Mouse (Mus musculus) kidney, adult 2 months (tissue): ENCODE data around the gene Dnajc15. TPM values are rescaled to one million over a fixed set of nuclear protein-coding genes. Genes with fewer than 3 reads are reported as not detected.

Experiments used
- DNase-seq: peaks from one replicate; pipeline ENCODE4 v3.0.0; 2021
- H3K27ac ChIP-seq: fragments of 200-500 bp; 2 replicates; pipeline ENCODE4 v1.5.1; 2012; ENCODE audit warnings: low read depth, low read length, control low read depth, inconsistent platforms; ENCODE audit not compliant: insufficient read depth
- H3K27me3 ChIP-seq: fragments of 200-500 bp; replicated peaks from 2 replicates; pipeline ENCODE4 v1.6.1; 2012; ENCODE audit warnings: mild to moderate bottlenecking, moderate library complexity, low read length, inconsistent platforms; ENCODE audit not compliant: control insufficient read depth, insufficient read depth
- H3K36me3 ChIP-seq: fragments of 200-500 bp; 2 replicates; pipeline ENCODE4 v1.6.1; 2012; ENCODE audit warnings: mild to moderate bottlenecking, moderate library complexity, low read length, inconsistent platforms; ENCODE audit not compliant: control insufficient read depth, insufficient read depth
- H3K4me1 ChIP-seq: fragments of 200-500 bp; 2 replicates; pipeline ENCODE4 v1.6.1; 2011; ENCODE audit warnings: low read length; ENCODE audit not compliant: control insufficient read depth, insufficient read depth
- H3K4me3 ChIP-seq: fragments of 200-500 bp; 2 replicates; pipeline ENCODE4 v1.5.1; 2011; ENCODE audit warnings: mild to moderate bottlenecking, low read depth, low read length, control low read depth; ENCODE audit not compliant: insufficient read depth
- CTCF ChIP-seq: fragments of 200-500 bp; conservative IDR thresholded peaks from 2 replicates; pipeline ENCODE4 v1.5.1; 2011; ENCODE audit warnings: low read depth, mild to moderate bottlenecking, control low read depth, low read length, moderate library complexity, mixed read lengths; ENCODE audit not compliant: insufficient read depth, insufficient read length
- POLR2A ChIP-seq: fragments of 200-500 bp; IDR thresholded peaks from one replicate; pipeline ENCODE4 v1.6.1; 2011; ENCODE audit warnings: low read depth, low read length, control low read depth
- WGBS: fragments of 180-500 bp; shearing (Covaris S2); methylation state at CpG from one replicate; pipeline ENCODE4 v1.1.7; 2018; 5-methylcytosine and 5-hydroxymethylcytosine counted together
- polyA plus RNA-seq: library from polyadenylated mRNA; depleted of rRNA; stranded (reverse); fragments of >200 nt; gene quantifications from 2 replicates; pipeline ENCODE4 v1.2.3, GENCODE M21; 2012

The Dnajc15 gene
- polyA plus RNA-seq, 1 experiment = 20.5 TPM

DNA sequence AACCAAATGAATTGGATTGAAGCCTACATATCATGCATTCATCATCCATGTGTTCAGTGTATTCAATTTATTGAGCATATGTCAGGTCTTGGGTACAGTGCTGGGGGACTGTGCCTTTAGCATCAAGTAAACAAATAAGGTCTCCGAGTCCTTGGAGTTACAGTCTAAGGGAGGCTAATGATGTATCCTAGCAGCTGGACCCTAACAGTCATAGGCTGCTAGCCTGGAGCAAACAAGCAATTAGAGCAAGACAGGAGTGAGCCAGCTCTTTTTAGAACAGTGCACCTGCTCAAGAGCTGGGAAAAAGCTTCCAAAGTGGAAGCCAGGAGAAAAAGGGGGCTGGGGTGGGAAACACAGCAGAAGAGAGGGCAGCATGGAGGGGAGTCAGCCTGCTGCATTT, 1.3 kb upstream of the Dnajc15 start:
- no peak for DNase-seq
- Histone ChIP-seq H3K4me3 (no peak overlapping the region), H3K36me3 (no peaks in the 10 kb centered on the region), H3K27me3 (no peaks in the 10 kb centered on the region; the same call in 1 of the 2 replicates), H3K27ac (no peak overlapping the region), H3K4me1 (no peaks in the 10 kb centered on the region; the same call in 1 of the 2 replicates)
- 89% methylated on average over 1 of the region's 1 CpGs for WGBS
- TF ChIP-seq CTCF = no peak

DNA sequence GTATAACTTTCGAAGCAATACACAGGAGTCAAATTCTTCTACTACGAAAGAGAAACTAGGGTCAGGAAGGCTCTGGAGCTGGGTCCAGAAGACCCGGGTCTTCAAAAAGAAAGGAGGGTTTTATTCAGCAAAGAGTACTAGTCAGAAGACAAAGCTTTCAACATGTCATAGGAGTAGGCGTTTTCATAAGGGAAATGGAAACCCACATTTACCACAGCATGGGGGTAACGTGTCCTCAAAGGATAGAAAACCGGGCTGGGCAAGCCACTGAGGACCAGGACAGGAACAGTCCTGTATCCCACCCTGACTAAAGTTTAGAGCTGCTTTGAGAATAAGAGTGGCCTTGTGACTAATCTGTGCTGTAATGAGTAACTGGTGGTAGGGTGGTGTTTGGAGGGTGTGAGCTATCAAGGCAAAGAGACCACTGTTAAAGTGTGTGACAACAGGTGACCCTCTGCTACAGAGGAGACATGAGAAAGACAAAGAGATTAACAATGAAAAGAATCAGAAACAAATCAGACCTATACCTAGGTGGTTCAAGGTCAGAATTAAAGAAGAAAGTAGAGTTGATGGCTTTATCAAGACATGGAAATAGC, 3.4 kb downstream of the Dnajc15 start:
- H3K27ac ChIP-seq = no peak overlapping the region

DNA sequence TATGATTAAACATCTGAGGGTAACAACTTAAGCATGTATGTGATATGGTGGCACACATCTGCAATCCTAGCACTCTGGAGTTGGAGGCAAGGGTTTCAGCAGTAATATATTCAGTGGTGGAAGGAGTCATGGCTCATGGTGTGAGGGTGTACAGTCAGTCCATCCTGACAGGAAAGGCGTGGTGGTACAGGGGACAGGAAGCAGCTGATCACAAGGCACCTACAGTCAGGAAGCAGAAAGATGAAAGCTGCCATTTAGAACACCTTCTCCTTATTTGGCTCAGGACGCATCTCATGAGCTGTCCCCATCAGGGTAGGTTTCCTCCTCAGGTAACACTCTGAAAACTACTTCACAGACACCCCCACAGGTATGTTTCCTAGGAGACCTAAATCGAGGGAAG, 4.0 kb downstream of the Dnajc15 start:
- Histone ChIP-seq H3K27ac (no peak overlapping the region), H3K4me3 (no peak overlapping the region), H3K4me1 (no peaks in the 10 kb centered on the region; the same call in 1 of the 2 replicates), H3K36me3 (no peaks in the 10 kb centered on the region), H3K27me3 (no peaks in the 10 kb centered on the region)
- WGBS = 90% methylated on average over 3 of the region's 3 CpGs
- no peak for TF ChIP-seq POLR2A
- TF ChIP-seq CTCF = no peak
- no peak for DNase-seq

More for the DNA sequence above, 3.4 kb downstream of the Dnajc15 start:
- Histone ChIP-seq H3K4me1 (no peaks in the 10 kb centered on the region; the same call in 1 of the 2 replicates), H3K27me3 (no peaks in the 10 kb centered on the region), H3K4me3 (no peak overlapping the region), H3K36me3 (no peaks in the 10 kb centered on the region)
- DNase-seq = no peak
- 93% methylated on average over 6 of the region's 6 CpGs for WGBS
- no peak for TF ChIP-seq CTCF

DNA sequence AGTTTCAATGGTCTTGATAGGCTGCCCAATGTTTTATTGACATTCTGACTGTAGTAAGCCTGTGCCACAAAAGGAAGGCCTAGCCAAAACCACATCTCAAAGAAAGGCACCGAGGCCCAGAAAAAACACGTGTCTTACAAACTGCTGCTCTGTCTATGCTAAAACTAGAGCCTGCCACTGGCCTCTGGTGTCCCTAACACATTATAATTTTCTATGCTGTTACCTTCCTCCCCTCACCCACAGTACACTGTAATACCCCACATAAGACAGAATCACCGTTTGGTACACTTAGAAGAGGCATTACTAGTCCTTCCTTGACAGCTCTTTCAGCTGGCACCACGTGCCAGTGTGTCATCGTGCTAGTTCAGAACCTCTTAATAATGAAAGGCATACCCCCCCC, 7.3 kb downstream of the Dnajc15 start:
- no peaks in the 10 kb centered on the region for H3K27me3 ChIP-seq
- 93% methylated on average over 5 of the region's 5 CpGs for WGBS
- H3K27ac ChIP-seq = no peak overlapping the region
- no peak for DNase-seq
- no peaks in the 10 kb centered on the region for H3K36me3 ChIP-seq
- H3K4me1 ChIP-seq = no peaks in the 10 kb centered on the region
- no peak for TF ChIP-seq CTCF
- no peak overlapping the region for H3K4me3 ChIP-seq

DNA sequence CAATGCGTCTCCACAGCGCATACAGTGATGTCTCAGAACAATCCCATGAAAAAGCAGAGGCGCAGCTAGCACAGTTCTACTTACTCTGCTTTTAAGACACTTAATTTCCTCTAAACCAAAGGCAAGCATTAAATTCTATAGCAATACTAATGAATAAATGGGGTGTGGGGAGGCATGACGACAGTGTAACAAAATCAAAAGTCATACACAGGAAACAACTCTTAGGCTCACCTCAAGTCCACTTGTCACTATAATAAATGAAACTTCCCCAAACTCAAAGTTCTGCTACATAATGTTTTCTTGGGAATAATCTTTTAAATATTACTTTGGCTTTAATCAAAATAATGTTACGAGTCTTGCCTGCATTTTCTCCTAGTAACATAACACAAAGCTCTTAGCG, 10.4 kb downstream of the Dnajc15 start:
- no peaks in the 10 kb centered on the region for H3K27me3 ChIP-seq
- 87% methylated on average over 6 of the region's 6 CpGs for WGBS

DNA sequence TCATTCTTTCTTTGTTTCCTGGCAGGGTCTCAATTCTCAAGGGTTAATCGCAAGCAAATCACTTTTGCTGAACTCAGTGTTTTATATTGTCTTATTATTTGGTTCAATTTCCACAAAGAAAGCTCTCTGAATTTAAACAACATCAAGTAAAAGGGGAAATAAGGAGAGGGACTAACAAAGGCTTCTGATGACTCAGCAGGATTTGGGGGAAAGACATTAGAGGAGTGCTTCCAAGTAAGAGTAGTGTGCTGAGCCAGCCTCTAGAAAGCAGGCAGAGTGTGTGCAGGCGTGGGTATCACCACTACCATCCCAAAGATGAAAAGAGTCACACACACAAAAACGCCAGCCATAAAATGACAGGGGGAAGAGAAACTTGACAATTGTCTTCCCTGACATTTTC, 10.9 kb downstream of the Dnajc15 start:
- DNase-seq = no peak
- H3K36me3 ChIP-seq = no peaks in the 10 kb centered on the region
- WGBS = 73% methylated on average over 3 of the region's 3 CpGs
- TF ChIP-seq POLR2A (no peak), CTCF (no peak)
- no peak overlapping the region for H3K4me3 ChIP-seq
- no peaks in the 10 kb centered on the region for H3K4me1 ChIP-seq
- H3K27ac ChIP-seq = no peak overlapping the region
- H3K27me3 ChIP-seq = no peaks in the 10 kb centered on the region

More for the DNA sequence above, 10.4 kb downstream of the Dnajc15 start:
- no peak overlapping the region for H3K4me3 ChIP-seq
- no peak for DNase-seq
- TF ChIP-seq CTCF = no peak
- no peak for TF ChIP-seq POLR2A
- H3K4me1 ChIP-seq = no peaks in the 10 kb centered on the region
- H3K27ac ChIP-seq = no peak overlapping the region
- H3K36me3 ChIP-seq = no peaks in the 10 kb centered on the region

DNA sequence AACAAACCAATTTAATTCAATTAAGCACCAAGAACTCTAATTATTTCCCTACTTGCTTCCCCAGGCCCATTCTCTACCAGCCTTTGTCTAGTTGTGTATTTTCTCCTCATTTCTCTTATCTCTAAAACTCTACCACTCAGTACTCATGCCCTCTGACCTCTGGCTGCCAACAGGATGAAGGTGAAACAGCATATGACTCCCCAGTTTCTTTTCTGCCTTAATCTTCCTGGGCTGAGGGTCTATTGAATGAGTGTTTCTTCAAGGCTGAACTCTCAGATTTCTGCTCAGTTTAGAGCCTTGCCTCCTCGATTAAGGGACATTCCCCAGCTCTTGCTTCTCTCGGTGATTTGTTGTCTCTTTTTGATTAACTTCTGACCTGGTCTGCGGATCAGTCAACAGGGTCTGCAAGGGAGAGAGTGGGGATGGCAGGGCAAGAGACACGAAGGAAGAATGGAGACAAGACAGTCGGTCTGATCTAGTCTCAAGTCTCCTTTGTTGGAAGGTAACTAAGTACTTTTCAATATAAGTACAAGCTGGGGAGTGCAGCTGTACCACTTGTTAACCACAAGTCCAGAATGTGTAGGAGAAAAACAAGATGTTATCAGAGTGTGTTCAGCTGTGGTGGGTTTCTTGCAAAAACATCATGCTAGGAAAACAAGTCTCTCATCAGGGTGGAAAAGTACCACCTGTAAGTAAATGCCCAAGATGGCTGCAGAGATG, 13.9 kb downstream of the Dnajc15 start:
- Histone ChIP-seq H3K36me3 (no peaks in the 10 kb centered on the region), H3K4me3 (no peak overlapping the region), H3K27ac (no peak overlapping the region), H3K27me3 (no peaks in the 10 kb centered on the region), H3K4me1 (no peaks in the 10 kb centered on the region)
- 47% methylated on average over 5 of the region's 5 CpGs for WGBS
- TF ChIP-seq POLR2A = no peak
- no peak for TF ChIP-seq CTCF
- no peak for DNase-seq
